Mouse (Mus musculus) layer of hippocampus, adult 11-12 months (tissue): ENCODE data around the gene Ube3b.

Experiments used
- DNase-seq: peaks from one replicate; pipeline ENCODE4 v3.0.0; 2022; ENCODE audit warnings: low spot score

Gene Ube3b

DNA sequence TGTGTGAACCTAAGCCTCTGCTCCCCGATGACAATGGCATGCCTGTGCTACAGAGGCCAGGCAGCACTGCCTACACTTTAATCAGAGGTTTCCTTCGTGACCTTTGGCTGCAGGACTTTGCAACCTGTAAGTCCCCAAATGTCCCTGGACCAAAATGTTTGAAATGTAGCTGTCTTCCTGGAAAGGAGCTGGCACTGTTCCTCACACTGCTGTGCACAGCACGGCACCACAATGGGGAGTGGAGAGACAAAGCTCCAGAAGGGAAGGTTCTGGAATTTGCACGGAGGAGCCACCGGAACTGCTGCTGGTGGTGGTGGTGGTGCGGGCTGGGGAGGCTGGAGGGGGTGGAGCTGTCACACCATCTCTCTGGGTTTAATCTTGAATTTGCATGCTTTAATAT is 46.3 kb downstream of the Ube3b start:
- no peak for DNase-seq

GRCm38 (mm10) chr5:114428621-114429020 is 48.2 kb downstream of the Ube3b start:
- DNase-seq = no peak

GRCm38 (mm10) chr5:114429781-114430180 is 49.4 kb downstream of the Ube3b start:
- DNase-seq = no peak

- DNase-seq = no peak
Measured at GRCm38 (mm10) chr5:114434359-114434758, 54.0 kb downstream of the Ube3b start.

DNA sequence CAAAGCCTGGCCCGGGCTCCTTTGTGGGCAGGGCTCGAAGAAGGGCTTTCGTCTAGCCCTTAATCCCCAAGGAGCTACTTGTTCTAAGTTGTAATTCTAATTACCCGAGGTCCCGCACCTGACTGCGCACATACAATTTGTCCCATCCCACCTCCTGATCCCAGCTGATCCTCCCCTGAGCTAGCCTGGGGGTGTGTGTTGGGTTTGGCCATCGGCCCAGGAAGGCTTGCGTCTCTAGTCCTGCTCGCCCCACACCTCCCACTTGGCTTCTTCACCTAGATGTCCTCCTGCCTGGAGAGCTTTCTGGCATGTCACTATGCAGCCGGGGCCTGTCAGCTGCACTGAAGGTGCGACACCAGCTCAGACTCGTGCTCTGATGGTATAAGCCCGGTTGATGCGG is 55.2 kb downstream of the Ube3b start:
- no peak for DNase-seq

DNA sequence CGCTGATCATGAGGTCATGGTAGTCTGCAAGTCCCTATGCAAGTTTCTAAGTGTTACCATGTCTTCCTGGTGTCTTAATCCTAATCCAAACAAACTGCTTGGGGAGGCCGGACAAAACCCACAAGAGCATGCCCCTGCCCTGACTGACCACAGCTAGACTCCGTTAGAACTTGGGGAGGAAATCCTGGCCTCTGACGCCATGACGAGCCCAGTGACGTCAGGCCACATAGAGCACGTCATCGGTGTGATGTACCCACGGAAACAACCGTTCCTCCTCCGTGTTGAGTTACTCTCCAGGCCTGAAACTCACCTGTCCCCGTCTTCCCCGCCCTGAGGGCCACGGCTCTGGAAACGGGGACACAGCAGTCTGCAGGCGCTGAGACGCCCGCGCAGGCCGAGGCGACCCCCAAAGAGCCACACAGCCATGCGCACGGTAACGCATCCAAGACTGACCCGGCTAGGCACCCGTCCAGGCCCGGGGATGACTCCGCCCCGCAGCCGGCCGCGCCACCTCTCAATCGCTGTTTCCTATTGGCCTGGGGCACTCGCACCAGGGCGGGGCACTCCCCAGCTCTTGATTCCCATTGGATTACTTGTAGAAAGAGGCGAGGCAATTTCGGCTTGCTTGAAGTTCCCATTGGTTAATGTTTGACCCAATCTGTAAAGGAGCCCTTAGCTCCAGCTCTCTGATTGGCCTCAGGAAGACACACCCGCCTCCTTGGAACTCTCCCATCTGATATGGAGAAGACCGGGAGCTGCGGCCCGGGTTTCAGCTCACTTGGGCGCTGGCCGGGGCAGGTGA is 63.4 kb downstream of the Ube3b start, which contains the start of the genes Mmab and Mvk:
Gene Mmab (minus strand): TSS at position 495 of the 802 bp plus-strand sequence.
Gene Mvk (plus strand): TSS at position 704 of the 802 bp plus-strand sequence.
- peak; percentile 99 for DNase-seq

DNA sequence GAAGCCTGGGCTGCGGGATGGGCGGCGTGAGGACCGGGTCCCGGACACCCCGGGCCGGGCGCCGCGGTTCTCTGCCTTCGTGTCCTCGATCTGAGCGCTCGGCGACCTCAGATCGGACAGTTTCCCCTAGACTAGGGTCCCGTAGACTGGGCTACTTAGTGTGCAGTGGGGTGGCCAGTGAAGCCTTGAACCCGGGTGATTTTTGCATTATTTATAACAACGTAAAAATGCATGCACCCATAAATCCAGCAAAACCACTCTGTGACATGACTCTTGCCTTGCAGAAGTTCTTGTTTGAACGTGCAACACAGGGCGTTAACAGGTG is 63.9 kb downstream of the Ube3b start:
- no peak for DNase-seq

GRCm38 (mm10) chr5:114449011-114449410 is 68.6 kb downstream of the Ube3b start:
- no peak for DNase-seq

DNA sequence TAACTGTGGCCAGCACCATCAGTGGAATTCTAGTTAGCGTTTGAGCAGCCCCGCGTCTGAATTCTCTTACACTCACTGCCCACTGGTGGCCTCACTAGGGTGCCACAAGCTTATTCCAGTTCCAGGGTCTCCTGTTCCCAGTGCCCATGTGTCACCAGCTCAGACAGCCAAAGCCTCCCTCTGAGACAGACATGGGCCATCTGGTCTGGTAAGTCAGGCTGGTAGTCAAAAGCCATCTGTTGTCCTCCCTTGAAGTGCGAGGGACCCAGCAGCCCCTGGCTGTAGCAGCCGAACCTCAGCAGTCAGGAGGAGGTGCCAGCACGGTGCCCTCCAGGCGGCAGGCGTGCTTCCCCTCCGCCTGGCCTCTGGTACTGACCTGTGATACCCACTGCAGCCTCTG is 75.9 kb downstream of the Ube3b start:
- DNase-seq = no peak

DNA sequence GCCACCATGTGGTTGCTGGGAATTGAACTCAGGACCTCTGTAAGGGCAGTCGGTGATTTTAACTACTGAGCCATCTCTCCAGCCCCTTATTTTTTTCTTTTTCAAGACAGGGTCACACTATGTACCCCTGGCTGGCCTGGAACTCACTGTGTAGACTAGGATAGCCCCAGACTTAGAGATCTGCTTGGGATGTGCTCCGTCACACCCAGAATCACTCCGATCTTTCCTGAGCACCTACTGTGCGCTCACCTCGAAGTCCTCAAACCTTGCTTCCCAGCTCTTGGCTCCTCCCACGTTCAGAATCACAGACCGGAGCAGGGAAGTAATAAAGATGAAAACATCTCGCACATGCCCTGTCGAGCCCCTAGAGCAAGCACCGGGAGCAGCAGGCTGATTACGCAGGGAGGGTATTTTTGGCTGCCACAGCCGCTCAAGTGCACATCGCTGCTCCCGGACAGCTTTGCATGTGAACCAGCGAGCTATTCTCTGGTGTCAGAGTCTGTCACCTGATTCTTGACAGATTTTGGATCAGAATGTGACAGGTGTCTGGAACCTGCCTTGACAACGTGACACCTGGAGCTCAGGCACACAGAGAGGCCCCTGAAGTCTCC is 76.7 kb downstream of the Ube3b start:
- DNase-seq = no peak

DNA sequence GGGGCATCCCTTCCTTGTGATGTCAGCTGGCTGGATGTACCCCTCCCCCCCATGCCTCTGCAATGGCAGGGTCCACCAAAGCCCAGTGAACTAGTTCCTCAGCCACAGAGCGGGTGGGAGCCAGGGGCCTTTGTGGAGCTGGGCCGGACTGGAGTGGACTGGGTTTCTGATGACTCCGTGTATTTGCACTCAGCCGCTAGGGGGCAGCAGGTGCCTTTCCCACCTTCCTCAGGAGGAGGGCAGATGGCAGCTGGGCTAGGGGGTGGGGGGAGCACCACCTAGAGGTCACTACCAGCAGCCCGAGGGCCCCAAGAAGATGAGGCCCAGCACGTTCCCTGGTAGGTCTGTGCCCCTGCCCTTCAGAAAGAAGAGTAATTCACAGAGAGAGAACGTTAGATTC is 80.8 kb downstream of the Ube3b start:
- peak; percentile 85 for DNase-seq

GRCm38 (mm10) chr5:114462067-114463040 is 81.9 kb downstream of the Ube3b start:
- DNase-seq = no peak

GRCm38 (mm10) chr5:114464561-114464960 is 84.2 kb downstream of the Ube3b start:
- DNase-seq = no peak

DNA sequence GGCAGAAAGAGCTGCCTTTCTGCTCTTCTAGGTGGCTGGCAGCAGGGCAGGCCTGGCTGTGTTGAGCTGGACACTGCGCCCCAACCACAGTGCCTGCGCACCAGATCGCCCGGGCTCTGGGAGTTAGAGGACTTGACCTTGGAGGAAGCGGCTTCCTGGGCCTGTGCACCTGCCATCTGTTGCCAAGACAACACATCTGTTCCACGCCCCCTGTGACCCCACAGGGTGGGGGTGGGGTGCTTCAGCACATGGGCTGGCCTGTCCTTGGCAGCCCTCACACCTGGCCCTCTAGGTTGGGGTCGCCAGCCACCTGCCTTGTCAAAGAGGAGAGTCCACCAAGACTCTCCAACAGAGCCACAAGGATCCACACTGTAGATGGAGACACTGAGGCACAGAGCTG is 85.2 kb downstream of the Ube3b start:
- no peak for DNase-seq

GRCm38 (mm10) chr5:114467019-114467418 is 86.6 kb downstream of the Ube3b start:
- DNase-seq = no peak

GRCm38 (mm10) chr5:114467430-114467829 is 87.0 kb downstream of the Ube3b start:
- DNase-seq = peak; percentile 70

DNA sequence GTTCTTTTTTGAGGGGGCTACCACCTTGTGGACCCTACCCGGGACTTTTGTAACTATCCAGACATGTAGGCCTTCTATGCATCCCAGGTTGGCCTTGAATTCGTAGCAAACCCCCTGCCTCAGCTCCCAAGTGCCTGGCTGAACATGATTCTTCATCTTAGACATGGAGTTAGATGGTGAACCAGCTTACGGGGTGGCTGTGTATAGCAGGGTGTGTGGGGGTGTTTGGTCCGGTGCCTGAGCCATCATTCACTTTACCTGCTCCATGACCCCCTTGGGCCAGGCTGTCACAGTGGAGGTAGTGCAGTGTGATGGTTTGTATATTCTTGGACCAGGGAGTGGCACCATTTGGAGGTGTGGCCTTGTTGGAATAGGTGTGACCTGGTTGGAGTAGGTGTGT is 87.6 kb downstream of the Ube3b start:
- no peak for DNase-seq

DNA sequence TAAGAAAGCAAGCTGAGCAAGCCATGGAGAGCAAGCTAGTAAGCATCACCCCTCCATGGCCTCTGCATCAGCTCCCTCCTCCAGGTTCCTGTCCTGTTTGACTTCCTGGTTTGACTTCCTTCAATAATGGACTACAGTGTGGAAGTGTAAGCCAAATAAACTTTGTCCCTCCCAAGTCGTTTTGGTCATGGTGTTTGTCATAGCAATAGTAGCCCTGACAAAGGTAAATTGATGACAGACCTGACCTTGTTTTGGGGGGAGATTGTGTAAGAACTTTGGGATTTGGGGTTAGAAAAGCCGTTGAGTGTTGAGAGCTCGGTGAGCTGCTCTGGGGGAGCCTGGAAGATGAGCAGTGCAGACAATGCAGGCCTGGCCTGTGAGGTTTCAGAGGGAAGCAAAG is 90.0 kb downstream of the Ube3b start:
- DNase-seq = no peak
